Mouse (Mus musculus) liver, adult 10 weeks (tissue): ENCODE results near the gene Acrbp. TPM values are rescaled to one million over a fixed set of nuclear protein-coding genes. Genes with fewer than 3 reads are reported as not detected.

Experiments used
- polyA plus RNA-seq: library from polyadenylated mRNA; stranded (reverse); fragments of 350-450 nt; fragmentation: Illumina TruSeq; extraction: RNeasy Lipid Tissue Mini Kit (QIAGEN cat#74804); gene quantifications from one replicate; pipeline ENCODE4 v1.2.3, GENCODE M21; 2014; ENCODE audit warnings: low read depth, low replicate concordance

Gene Acrbp
- polyA plus RNA-seq: 0.90 TPM

GRCm38 (mm10) chr6:125049678-125050077 is at the start of gene Acrbp:
Acrbp (plus strand) TSS chr6:125049689.

GRCm38 (mm10) chr6:125009129-125009180 is 40.5 kb upstream of the Acrbp start, which contains the start of gene Zfp384:
Zfp384 (plus strand) TSS chr6:125009145.

GRCm38 (mm10) chr6:125039533-125040153 is 9.8 kb upstream of the Acrbp start, which contains the start of gene Ing4:
Ing4 (plus strand) TSS chr6:125039760.

GRCm38 (mm10) chr6:125067571-125067995 is 18.1 kb downstream of the Acrbp start, which contains the start of gene Lpar5:
Lpar5 (plus strand) TSS chr6:125067920.

GRCm38 (mm10) chr6:125095391-125096278 is 46.1 kb downstream of the Acrbp start, which contains the start of gene Chd4:
Chd4 (plus strand) TSS chr6:125095981.

Other genes with a start within 250 kb of the Acrbp start
- gene Spsb2, start 241.0 kb upstream of the Acrbp start, polyA plus RNA-seq: not detected
- gene Tpi1, start 235.4 kb upstream of the Acrbp start, polyA plus RNA-seq: 50.1 TPM
- 12.3 TPM for gene Usp5, start 220.2 kb upstream of the Acrbp start, polyA plus RNA-seq
- 0.90 TPM for gene Cdca3, start 220.1 kb upstream of the Acrbp start, polyA plus RNA-seq
- not detected for gene Gnb3, start 209.4 kb upstream of the Acrbp start, polyA plus RNA-seq
- not detected for gene P3h3, start 191.9 kb upstream of the Acrbp start, polyA plus RNA-seq
- gene Gpr162, start 185.7 kb upstream of the Acrbp start, polyA plus RNA-seq: not detected
- gene Cd4, start 161.5 kb upstream of the Acrbp start, polyA plus RNA-seq: 0.16 TPM
- gene Lag3, start 138.0 kb upstream of the Acrbp start, polyA plus RNA-seq: not detected
- 344 TPM for gene Ptms, start 129.6 kb upstream of the Acrbp start, polyA plus RNA-seq
- 16.7 TPM for gene Mlf2, start 118.3 kb upstream of the Acrbp start, polyA plus RNA-seq
- gene Cops7a, start 84.2 kb upstream of the Acrbp start, polyA plus RNA-seq: 16.8 TPM
- not detected for gene Pianp, start 53.0 kb upstream of the Acrbp start, polyA plus RNA-seq
- 11.4 TPM for gene Zfp384, start 40.5 kb upstream of the Acrbp start, polyA plus RNA-seq
- gene Ing4, start 9.9 kb upstream of the Acrbp start, polyA plus RNA-seq: 11.2 TPM
- gene Lpar5, start 18.2 kb downstream of the Acrbp start, polyA plus RNA-seq: not detected
- gene Chd4, start 46.3 kb downstream of the Acrbp start, polyA plus RNA-seq: 23.4 TPM
- 1.1 TPM for gene Nop2, start 82.2 kb downstream of the Acrbp start, polyA plus RNA-seq
- 1.5 TPM for gene Iffo1, start 95.6 kb downstream of the Acrbp start, polyA plus RNA-seq
- 206 TPM for gene Gapdh, start 116.8 kb downstream of the Acrbp start, polyA plus RNA-seq
- gene Ncapd2, start 142.0 kb downstream of the Acrbp start, polyA plus RNA-seq: 0.34 TPM
- 76.4 TPM for gene Mrpl51, start 142.1 kb downstream of the Acrbp start, polyA plus RNA-seq
- gene Vamp1, start 165.9 kb downstream of the Acrbp start, polyA plus RNA-seq: 2.5 TPM
- gene Tapbpl, start 182.2 kb downstream of the Acrbp start, polyA plus RNA-seq: 4.5 TPM
- not detected for gene Cd27, start 187.3 kb downstream of the Acrbp start, polyA plus RNA-seq
- gene Tuba3a, start 236.4 kb downstream of the Acrbp start, polyA plus RNA-seq: not detected